Mouse (Mus musculus) forebrain, embryonic 15.5 days (tissue): ENCODE results near the gene Rab4a. TPM values are rescaled to one million over a fixed set of nuclear protein-coding genes. Genes with fewer than 3 reads are reported as not detected.
A peak's percentile ranks its signal among the peaks of the same experiment; 100 is the strongest.

Source experiments
- ATAC-seq: fragments of 200-750 bp; cut with Nextera tagmentation; replicated peaks from 2 replicates; pipeline ENCODE4 v1.8.0; 2017; ENCODE audit warnings: mild to moderate bottlenecking, moderate TSS enrichment, moderate library complexity
- H3K27ac ChIP-seq: fragments of 300-500 bp; sonication (generic); replicated peaks from 2 replicates; pipeline ENCODE4 v1.5.1; 2015; ENCODE audit warnings: mild to moderate bottlenecking, inconsistent platforms
- H3K27me3 ChIP-seq: fragments of 300-500 bp; sonication (generic); 2 replicates; pipeline ENCODE4 v1.6.1; 2015; ENCODE audit warnings: inconsistent platforms
- H3K36me3 ChIP-seq: fragments of 300-500 bp; sonication (generic); 2 replicates; pipeline ENCODE4 v1.6.1; 2015; ENCODE audit warnings: mild to moderate bottlenecking, inconsistent platforms
- H3K4me1 ChIP-seq: fragments of 300-500 bp; sonication (generic); 2 replicates; pipeline ENCODE4 v1.6.1; 2015; ENCODE audit warnings: inconsistent platforms
- H3K4me2 ChIP-seq: fragments of 300-500 bp; sonication (generic); replicated peaks from 2 replicates; pipeline ENCODE4 v1.6.1; 2015; ENCODE audit warnings: mild to moderate bottlenecking, inconsistent platforms
- H3K4me3 ChIP-seq: fragments of 300-500 bp; sonication (generic); 2 replicates; pipeline ENCODE4 v1.5.1; 2015; ENCODE audit warnings: mild to moderate bottlenecking, inconsistent platforms
- H3K9ac ChIP-seq: fragments of 300-500 bp; sonication (generic); replicated peaks from 2 replicates; pipeline ENCODE4 v1.6.1; 2015; ENCODE audit warnings: mild to moderate bottlenecking, inconsistent platforms
- H3K9me3 ChIP-seq: fragments of 300-500 bp; sonication (generic); 2 replicates; pipeline ENCODE4 v1.6.1; 2016; ENCODE audit warnings: inconsistent platforms
- WGBS: fragments of 180-500 bp; shearing (Covaris S2); methylation state at CpG from one replicate; pipeline ENCODE4 v1.1.7; 2015; ENCODE audit warnings: mixed read lengths; 5-methylcytosine and 5-hydroxymethylcytosine counted together
- polyA plus RNA-seq: library from polyadenylated mRNA; unstranded; fragments of >200 nt; fragmentation: Nextera tagmentation; extraction: Ambion mirVana; gene quantifications from 2 replicates; pipeline ENCODE4 v1.2.1, GENCODE M21; 2015

Rab4a gene
- polyA plus RNA-seq, 1 experiment from 2014 or later = 78.2 TPM

DNA sequence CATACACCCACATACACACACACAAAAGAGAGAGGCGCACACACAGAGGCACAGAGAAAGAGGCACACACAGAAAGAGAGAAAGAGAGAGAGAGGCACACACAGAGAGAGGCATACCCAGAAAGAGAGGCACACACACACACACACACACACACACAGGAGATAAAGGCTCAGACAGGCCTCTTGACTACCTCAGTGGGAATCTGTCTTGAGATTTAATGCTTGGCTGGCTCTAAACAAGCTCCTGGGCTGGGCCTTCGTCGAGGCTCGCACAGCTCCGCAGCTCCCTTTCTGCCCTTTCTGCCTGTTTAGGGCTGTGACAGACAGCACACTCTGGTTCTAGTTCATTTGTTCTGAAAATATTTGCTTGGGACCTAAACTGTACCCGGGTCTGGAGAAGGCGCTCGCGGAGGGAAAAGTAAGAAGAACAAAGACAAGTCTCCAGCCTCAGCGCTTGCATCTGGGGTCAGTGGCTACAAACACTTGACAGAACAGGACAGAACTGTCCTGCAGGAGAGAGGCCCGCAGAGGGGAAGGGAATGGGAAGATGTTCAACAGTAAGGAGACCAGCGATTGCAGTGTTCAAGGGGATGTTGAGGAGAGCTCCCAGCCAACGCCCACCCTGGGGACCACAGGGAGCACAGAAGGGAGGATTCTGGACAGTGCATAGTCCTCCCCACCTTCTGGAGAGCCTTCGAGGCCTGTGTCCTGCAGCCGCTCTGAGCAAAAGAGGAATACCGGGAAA lies 14.5 kb upstream of the Rab4a start:
- 0 out of 2 replicates have a peak, but pooled peaks have one; percentile 41 for ATAC-seq
- Histone ChIP-seq H3K9ac (no peak overlapping the region), H3K4me2 (no peak overlapping the region), H3K36me3 (no peaks in the 10 kb centered on the region), H3K4me3 (no peak overlapping the region), H3K27ac (no peak overlapping the region), H3K4me1 (no peaks in the 10 kb centered on the region; the same call in 1 of the 2 replicates), H3K9me3 (no peaks in the 10 kb centered on the region), H3K27me3 (no peaks in the 10 kb centered on the region)
- WGBS = 11% methylated on average over 16 of the region's 16 CpGs

DNA sequence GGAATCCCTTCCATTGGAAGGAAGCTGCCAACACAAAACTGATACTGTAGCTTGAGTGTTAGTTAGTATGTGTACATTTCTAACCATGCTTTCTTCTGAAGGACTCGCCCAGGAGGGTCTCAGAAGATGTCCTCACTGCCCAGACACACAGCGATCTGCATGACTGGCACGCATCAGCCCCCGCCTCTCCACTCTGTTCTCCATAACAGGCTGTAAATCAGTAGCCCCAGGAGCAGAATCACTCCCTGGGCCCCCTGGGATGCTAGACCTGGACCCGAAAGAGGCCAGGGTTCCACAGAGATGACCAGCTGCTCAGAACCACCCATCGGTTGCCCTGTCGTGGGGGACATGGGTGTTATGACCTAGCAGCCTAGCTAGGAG lies 13.9 kb upstream of the Rab4a start:
- Histone ChIP-seq H3K27ac (no peak overlapping the region), H3K4me1 (no peaks in the 10 kb centered on the region; the same call in 1 of the 2 replicates), H3K9ac (no peak overlapping the region), H3K36me3 (no peaks in the 10 kb centered on the region), H3K9me3 (no peaks in the 10 kb centered on the region), H3K4me3 (no peak overlapping the region), H3K4me2 (no peak overlapping the region), H3K27me3 (no peaks in the 10 kb centered on the region)
- no peak for ATAC-seq
- whole genome bisulfite sequencing = 61% methylated on average over 7 of the region's 7 CpGs

DNA sequence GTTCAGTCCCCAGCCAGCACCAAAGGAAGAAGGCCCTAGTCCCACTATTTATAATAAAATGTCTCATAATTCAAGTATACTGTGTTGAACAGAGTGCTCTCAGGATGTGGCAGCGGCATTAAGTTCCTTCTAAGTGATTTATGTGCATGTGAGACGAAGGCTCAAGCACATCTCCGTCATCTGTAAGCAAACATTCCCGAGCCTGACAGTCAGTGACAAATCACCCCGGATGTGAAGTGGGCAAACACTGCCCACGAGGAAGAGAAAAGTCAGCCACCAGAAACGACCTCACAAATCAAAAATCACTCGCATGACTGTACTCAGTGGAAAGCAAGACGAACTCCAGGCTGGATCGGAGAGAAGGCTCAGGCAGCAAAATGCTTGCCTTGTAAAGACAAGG lies 11.9 kb upstream of the Rab4a start:
- Histone ChIP-seq H3K27ac (no peak overlapping the region), H3K9ac (no peak overlapping the region), H3K27me3 (no peaks in the 10 kb centered on the region), H3K4me3 (no peak overlapping the region), H3K4me1 (no peaks in the 10 kb centered on the region; the same call in 1 of the 2 replicates), H3K9me3 (no peaks in the 10 kb centered on the region), H3K4me2 (no peak overlapping the region), H3K36me3 (no peaks in the 10 kb centered on the region)
- ATAC-seq = no peak
- 72% methylated on average over 10 of the region's 10 CpGs for WGBS

DNA sequence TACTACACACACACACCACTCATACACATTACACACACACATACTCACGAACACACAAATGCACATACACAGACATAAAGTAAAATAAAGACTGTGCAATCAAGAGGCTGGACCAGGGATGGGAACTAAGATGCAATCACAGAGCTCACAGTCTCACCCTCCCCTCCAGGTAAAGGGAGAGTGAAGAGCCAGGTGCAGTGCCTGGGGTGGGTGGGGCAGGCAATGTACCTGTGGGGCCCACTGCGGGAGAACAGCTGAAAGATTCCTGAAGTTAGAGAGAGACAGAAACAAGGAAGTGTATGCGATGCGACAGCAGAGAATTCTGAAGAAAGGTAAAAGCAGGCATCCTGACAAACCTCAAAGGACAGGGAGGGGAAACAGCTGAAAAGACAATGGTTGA lies 11.0 kb upstream of the Rab4a start:
- H3K27me3 ChIP-seq = no peaks in the 10 kb centered on the region
- no peak overlapping the region for H3K9ac ChIP-seq
- no peaks in the 10 kb centered on the region for H3K9me3 ChIP-seq
- no peak overlapping the region for H3K4me3 ChIP-seq
- ATAC-seq = no peak
- 85% methylated on average over 4 of the region's 4 CpGs for WGBS
- no peak overlapping the region for H3K27ac ChIP-seq
- no peaks in the 10 kb centered on the region; the same call in 1 of the 2 replicates for H3K4me1 ChIP-seq
- no peaks in the 10 kb centered on the region for H3K36me3 ChIP-seq
- H3K4me2 ChIP-seq = no peak overlapping the region

DNA sequence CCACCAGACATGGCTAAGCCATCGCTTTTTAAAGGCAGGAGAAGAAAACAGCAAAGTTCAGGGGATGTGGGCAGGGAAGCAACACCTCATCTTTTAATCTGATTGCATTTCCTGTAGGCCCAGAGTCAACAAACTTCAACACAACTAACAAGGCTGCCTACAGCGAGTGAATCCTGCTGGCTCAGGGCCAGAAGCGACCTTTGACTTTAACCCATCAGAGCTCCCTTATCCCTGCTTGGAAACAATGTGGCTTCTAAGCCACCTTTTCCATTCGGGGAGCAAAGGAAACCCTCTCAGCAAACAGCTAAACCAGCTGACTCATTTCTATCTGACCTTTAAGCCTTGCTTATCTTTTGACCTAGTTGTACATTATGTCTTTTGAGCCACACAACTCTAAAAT lies 9.0 kb upstream of the Rab4a start:
- 58% methylated on average over 4 of the region's 4 CpGs for WGBS
- H3K4me2 ChIP-seq = no peak overlapping the region

DNA sequence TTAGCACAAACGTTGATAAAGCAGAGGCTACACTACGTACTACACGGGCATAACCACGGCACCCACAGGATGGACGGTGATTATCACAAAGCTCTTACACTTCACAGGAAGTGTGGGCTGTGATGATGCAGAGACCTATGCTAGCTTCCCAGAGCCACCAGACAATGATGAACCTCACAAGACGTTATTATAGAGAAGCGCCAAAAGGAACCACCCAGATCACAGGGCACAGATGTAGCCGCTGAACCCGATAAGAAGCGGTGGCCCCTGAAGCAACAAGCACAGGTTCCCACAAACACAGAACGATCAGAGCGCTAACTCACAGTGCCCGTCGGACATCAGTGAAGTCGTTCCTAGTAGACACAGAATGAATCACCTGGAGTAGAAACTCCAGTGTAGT lies 7.9 kb upstream of the Rab4a start:
- Histone ChIP-seq H3K4me1 (no peaks in the 10 kb centered on the region), H3K36me3 (no peaks in the 10 kb centered on the region), H3K27me3 (no peaks in the 10 kb centered on the region), H3K9me3 (no peaks in the 10 kb centered on the region), H3K9ac (no peak overlapping the region), H3K4me2 (no peak overlapping the region), H3K27ac (no peak overlapping the region), H3K4me3 (no peak overlapping the region)
- no peak for ATAC-seq
- WGBS = 91% methylated on average over 15 of the region's 15 CpGs

More for the DNA sequence above, 9.0 kb upstream of the Rab4a start:
- Histone ChIP-seq H3K27ac (no peak overlapping the region), H3K4me3 (no peak overlapping the region), H3K9me3 (no peaks in the 10 kb centered on the region), H3K4me1 (no peaks in the 10 kb centered on the region), H3K9ac (no peak overlapping the region), H3K36me3 (no peaks in the 10 kb centered on the region), H3K27me3 (no peaks in the 10 kb centered on the region)
- no peak for ATAC-seq

DNA sequence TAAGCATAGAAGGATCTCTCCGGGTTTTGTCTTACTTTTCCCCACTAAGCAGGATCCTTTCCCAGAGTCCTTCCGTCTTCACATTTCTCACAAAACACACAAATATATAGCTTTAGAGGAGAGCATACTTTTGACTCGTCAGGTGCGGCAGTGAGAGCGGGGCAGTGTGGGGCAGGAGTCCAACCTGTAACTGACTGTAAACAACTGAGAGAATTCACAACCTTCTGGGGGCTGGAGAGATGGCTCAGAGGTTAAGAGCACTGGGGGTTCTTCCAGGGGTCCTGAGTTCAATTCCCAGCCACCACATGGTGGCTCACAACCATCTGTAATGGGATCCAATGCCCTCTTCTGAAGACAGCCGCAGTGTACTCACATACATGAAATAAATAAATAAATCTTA lies 6.4 kb upstream of the Rab4a start:
- no peaks in the 10 kb centered on the region for H3K9me3 ChIP-seq
- no peak overlapping the region for H3K9ac ChIP-seq
- H3K27ac ChIP-seq = no peak overlapping the region
- no peaks in the 10 kb centered on the region for H3K4me1 ChIP-seq
- no peaks in the 10 kb centered on the region for H3K27me3 ChIP-seq
- 84% methylated on average over 6 of the region's 6 CpGs for WGBS
- H3K4me3 ChIP-seq = no peak overlapping the region
- no peak overlapping the region for H3K4me2 ChIP-seq
- no peaks in the 10 kb centered on the region for H3K36me3 ChIP-seq
- ATAC-seq = no peak

DNA sequence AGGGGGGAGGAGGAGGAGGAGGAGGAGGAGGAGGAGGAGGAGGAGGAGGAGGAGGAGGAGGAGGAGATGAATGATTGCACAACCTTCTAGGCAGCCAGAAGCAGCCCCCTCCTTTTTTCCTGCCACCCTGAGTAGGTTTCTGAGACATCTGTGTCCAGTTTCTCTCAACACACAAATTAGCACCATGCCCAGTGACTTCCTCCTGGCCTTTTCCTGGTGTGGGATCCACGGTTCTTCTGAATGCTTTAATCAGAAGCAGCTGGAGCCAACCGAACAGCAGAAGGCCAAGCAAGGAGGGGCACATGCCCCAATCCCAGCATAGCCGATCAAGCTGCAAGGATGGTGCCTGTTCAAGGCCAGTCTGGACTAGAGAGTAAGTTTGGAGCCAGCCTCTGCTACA lies 5.9 kb upstream of the Rab4a start:
- 75% methylated on average over 3 of the region's 3 CpGs for WGBS
- H3K9me3 ChIP-seq = no peaks in the 10 kb centered on the region
- H3K27ac ChIP-seq = no peak overlapping the region
- ATAC-seq = no peak
- H3K4me3 ChIP-seq = no peak overlapping the region
- no peaks in the 10 kb centered on the region for H3K4me1 ChIP-seq
- H3K36me3 ChIP-seq = no peaks in the 10 kb centered on the region
- H3K27me3 ChIP-seq = no peaks in the 10 kb centered on the region
- no peak overlapping the region for H3K4me2 ChIP-seq
- H3K9ac ChIP-seq = no peak overlapping the region

DNA sequence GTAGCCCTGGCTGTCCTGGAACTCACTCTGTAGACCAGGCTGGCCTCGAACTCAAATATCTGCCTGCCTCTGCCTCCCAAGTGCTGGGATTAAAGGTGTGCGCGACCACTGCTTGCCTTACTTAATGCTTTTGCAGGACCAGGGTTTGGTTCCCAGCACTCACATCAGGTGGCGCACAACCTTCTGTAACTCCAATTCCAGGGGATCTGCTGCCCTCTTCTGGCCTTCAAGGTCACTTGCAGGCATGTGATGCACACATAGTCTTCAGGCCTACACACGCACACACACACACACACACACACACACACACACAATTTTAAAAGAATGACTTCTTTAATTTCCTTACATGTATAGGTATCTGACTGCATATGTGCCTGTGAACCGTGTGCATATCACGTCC lies 4.9 kb upstream of the Rab4a start:
- no peak for ATAC-seq
- WGBS = 90% methylated on average over 7 of the region's 7 CpGs
- H3K27ac ChIP-seq = no peak overlapping the region
- H3K4me2 ChIP-seq = no peak overlapping the region
- no peaks in the 10 kb centered on the region for H3K36me3 ChIP-seq
- H3K4me1 ChIP-seq = peaks cover 6% of the 10 kb centered on the region
- H3K9me3 ChIP-seq = no peaks in the 10 kb centered on the region
- H3K4me3 ChIP-seq = no peak overlapping the region
- no peaks in the 10 kb centered on the region for H3K27me3 ChIP-seq
- H3K9ac ChIP-seq = no peak overlapping the region

DNA sequence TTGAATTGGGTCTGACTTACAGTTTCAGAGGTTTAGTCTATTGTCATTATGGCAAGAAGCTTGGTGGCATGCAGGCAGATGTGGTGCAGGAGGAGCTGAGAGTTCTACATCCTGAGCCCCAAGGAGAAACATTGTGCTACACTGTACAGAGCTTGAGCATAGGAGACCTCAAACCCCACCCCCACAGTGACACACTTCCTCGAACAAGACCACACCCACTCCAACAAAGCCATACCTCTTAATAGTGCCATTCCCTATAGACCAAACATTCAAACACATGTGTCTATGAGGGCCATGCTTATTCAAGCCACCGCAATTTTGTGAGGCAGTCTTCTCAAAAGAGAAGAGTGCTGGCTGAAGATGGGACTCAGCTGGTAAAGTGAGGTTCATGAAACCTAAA lies 4.2 kb upstream of the Rab4a start:
- Histone ChIP-seq H3K4me2 (no peak overlapping the region), H3K4me3 (no peak overlapping the region), H3K4me1 (peaks cover 10% of the 10 kb centered on the region), H3K9ac (no peak overlapping the region), H3K27ac (no peak overlapping the region), H3K36me3 (no peaks in the 10 kb centered on the region), H3K9me3 (no peaks in the 10 kb centered on the region), H3K27me3 (no peaks in the 10 kb centered on the region)
- WGBS = 82% methylated on average over 2 of the region's 2 CpGs
- ATAC-seq = no peak

DNA sequence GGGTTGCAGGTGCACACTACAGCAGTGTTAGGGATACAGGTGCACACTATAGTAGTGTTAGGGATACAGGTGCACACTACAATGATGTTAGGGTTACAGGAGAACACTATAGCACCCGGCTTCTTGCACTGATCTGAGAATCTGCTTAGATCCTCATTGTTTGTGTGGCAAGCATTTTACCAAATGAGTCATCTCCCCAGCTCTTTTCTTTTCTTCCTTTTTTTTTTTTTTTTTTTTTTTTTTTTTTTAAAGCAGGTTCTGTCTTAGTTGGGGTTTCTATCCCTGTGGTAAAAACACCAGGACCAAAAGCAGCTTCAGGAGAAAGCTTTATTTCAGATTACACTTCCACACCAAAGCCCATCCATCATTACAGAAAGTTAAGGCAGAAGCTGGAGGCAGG lies 2.1 kb upstream of the Rab4a start:
- Histone ChIP-seq H3K4me1 (peaks cover 29% of the 10 kb centered on the region), H3K9me3 (no peaks in the 10 kb centered on the region), H3K36me3 (no peaks in the 10 kb centered on the region), H3K4me3 (no peak overlapping the region), H3K9ac (no peak overlapping the region), H3K27me3 (no peaks in the 10 kb centered on the region), H3K27ac (no peak overlapping the region), H3K4me2 (no peak overlapping the region)
- no peak for ATAC-seq
- WGBS = 79% methylated on average over 1 of the region's 1 CpGs

DNA sequence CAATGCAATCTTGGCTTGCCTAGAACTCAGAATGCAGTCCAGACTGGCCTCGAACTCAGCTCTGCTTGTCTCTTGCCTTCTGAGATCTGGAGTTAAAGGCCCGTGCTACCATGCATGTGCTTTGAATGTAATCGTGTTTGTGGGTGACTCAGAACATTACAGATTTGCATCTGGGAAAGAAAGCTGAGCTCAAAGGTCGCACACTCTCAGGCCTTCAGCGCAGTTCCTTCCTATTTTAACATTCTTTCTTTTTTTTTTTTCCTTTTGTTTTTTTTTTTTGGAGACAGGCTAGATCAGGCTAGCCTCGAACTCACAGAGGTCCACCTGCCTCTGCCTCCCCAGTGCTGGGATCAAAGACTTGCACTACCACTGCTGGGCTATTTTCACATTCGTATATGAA lies 1.2 kb upstream of the Rab4a start:
- Histone ChIP-seq H3K27ac (no peak overlapping the region), H3K36me3 (no peaks in the 10 kb centered on the region), H3K4me1 (peaks cover 37% of the 10 kb centered on the region), H3K4me2 (no peak overlapping the region), H3K4me3 (no peak overlapping the region), H3K9ac (0 out of 2 replicates have a peak overlapping the region, but pooled peaks have one; percentile 91), H3K9me3 (no peaks in the 10 kb centered on the region), H3K27me3 (no peaks in the 10 kb centered on the region)
- WGBS = 84% methylated on average over 7 of the region's 7 CpGs
- no peak for ATAC-seq

DNA sequence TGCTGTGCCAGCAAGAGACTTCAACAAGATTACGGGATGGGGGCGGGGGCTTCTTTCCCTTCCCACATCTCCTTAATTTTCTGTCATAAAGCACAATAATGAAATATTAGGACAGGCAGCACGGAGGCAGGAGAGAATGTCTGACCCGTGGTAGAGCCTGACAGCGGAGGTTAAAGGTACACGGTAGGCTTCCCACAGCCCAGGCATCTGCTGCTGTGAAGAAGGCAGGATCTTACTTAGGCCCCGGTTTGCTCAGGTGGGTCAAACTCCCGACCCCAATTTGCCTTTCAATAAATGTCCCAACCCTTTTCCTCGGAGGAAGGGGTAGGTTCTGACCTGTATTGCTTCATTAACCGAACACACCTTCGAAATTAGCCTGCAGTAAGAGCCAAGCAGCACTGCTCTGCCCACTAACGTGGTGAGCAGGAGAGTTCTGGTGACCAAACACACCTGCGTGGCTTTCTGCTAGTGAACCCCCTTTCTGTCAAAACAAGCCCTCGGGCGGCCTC lies 522 bp upstream of the Rab4a start:
- peak overlapping the region; percentile 83 for H3K4me3 ChIP-seq
- H3K27me3 ChIP-seq = no peaks in the 10 kb centered on the region
- 15% methylated on average over 15 of the region's 15 CpGs for WGBS
- no peaks in the 10 kb centered on the region for H3K9me3 ChIP-seq
- no peaks in the 10 kb centered on the region for H3K36me3 ChIP-seq
- peak overlapping the region; percentile 91 for H3K9ac ChIP-seq
- H3K27ac ChIP-seq = peak overlapping the region; percentile 76
- ATAC-seq = peak; percentile 44
- peak overlapping the region; percentile 80 for H3K4me2 ChIP-seq
- peaks cover 37% of the 10 kb centered on the region for H3K4me1 ChIP-seq
